Mouse (Mus musculus) cerebellum, adult 2 months (tissue): ENCODE results near the gene Leng1.
A peak's percentile ranks its signal among the peaks of the same experiment; 100 is the strongest.

Experiments used
- CTCF ChIP-seq: fragments of 200-500 bp; IDR thresholded peaks from 2 replicates; pipeline ENCODE4 v1.5.1; 2011; ENCODE audit warnings: low read depth, mild to moderate bottlenecking, control low read depth, low read length, moderate library complexity, borderline replicate concordance; ENCODE audit not compliant: insufficient read depth
- POLR2A ChIP-seq: fragments of 200-500 bp; IDR thresholded peaks from 2 replicates; pipeline ENCODE4 v1.6.1; 2011; ENCODE audit warnings: low read length, control low read depth, borderline replicate concordance; ENCODE audit not compliant: insufficient read depth

DNA sequence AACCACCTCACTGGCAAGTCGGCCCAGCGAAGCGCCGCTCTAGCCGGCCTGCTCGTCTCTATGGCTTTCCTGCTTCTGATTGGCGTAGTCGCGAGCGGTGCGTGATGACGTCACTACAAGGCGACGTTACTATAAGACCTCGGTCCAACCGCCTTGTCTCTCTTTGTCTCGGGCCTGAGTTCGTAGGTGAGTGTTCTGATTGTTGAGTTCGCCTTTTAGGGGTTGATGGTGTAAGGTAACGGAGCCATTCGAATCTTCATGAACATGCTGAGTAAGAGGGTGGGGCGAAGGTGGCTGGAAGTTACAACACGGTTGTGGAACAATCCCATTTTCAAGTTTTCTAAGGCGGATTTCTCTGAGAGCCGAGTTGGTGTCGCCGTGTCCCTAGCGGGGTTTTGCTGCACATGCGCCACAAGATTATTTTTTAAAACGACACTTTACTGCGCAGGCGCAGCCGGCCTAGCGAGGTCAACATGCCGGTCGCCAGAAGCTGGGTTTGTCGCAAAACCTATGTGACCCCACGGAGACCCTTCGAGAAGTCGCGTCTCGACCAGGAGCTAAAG lies 38.3 kb upstream of the Leng1 start, which contains the start of gene Rps9:
- TF ChIP-seq POLR2A: peak; percentile 99
- TF ChIP-seq CTCF: 0 out of 2 replicates have a peak, but pooled peaks have one; percentile 27
